Mouse (Mus musculus) NIH3T3 (cell line): ENCODE data around the gene Usp6nl.

Experiments
- DNase-seq: peaks from one replicate; pipeline ENCODE4 v3.0.0-alpha.2; 2012; ENCODE audit warnings: low read depth

The Usp6nl gene

GRCm38 (mm10) chr2:6412645-6413044, 90.2 kb downstream of the Usp6nl start:
- DNase-seq, result no peak

GRCm38 (mm10) chr2:6413723-6414122, 91.3 kb downstream of the Usp6nl start:
- DNase-seq, result no peak

- no peak for DNase-seq
These were observed 91.9 kb downstream of the Usp6nl start for GRCm38 (mm10) chr2:6414400-6414799.

- DNase-seq, result no peak
These were observed 94.7 kb downstream of the Usp6nl start for GRCm38 (mm10) chr2:6417158-6417557.

DNA sequence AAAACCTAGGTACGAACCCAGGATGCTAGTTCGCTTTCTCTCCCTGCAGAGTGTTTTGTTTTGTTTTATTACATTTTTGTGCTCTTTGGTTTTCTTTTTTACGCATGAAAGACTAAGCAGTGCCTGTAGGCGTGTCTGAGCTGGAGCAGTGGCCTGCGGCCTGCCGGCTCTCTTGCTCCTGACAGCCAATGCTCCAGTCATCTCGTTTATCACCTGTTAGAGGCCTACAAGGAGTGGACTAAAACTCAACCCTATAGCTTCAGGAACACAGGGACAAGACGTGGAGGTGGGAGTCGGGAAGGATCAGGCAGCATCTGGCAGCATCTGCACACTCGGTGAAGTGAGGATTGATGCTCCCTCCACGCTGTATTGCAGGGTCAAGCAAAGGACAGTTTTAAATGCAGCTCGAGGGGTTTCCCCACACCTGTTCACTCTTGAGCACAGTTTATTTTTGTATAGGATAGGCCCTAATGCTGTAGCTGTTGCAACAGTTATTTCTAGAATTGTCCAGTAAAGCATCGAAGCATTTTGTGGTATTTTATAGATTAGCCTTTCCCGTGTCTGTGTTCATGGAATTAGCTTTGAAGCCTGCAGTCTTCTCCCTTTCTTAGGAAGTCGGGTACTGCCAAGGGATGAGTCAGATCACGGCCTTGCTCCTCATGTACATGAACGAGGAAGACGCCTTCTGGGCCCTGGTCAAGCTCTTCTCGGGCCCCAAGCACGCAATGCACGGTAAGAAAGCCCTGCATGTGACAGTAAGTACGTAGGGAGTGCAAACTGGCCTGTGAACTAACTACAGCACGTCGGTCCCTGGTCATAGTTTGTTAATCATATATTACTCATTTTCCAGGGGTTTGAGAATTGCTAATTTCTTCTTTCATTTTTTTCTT, 101.4 kb downstream of the Usp6nl start:
- no peak for DNase-seq

- DNase-seq, result no peak
These were observed 102.4 kb downstream of the Usp6nl start for GRCm38 (mm10) chr2:6424851-6425250.

GRCm38 (mm10) chr2:6436085-6436950, 113.9 kb downstream of the Usp6nl start:
- DNase-seq, result peak; percentile 70

GRCm38 (mm10) chr2:6441688-6442087, 119.2 kb downstream of the Usp6nl start:
- no peak for DNase-seq

DNA sequence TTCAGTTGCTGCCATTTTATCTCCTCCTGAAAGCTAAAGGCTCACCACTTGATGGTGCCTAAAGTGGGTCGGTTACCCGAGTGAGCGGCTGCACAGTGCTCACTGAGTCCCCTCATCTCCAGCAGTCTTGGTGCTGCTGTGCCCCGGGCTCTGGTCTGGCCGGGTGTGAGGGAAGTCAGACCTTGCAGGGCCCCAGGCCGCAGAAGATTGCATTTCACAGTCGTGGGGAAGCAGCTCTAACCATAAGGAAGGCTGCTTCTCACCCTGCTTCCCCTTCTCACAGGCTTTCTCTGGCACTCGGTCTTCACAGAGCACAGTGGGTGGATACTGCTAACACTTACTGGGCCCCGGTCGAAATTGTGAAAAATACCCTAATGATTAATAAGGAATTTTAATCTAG, 119.8 kb downstream of the Usp6nl start:
- DNase-seq, result no peak

- DNase-seq, result no peak
These were observed 121.5 kb downstream of the Usp6nl start for GRCm38 (mm10) chr2:6444015-6444414.

DNA sequence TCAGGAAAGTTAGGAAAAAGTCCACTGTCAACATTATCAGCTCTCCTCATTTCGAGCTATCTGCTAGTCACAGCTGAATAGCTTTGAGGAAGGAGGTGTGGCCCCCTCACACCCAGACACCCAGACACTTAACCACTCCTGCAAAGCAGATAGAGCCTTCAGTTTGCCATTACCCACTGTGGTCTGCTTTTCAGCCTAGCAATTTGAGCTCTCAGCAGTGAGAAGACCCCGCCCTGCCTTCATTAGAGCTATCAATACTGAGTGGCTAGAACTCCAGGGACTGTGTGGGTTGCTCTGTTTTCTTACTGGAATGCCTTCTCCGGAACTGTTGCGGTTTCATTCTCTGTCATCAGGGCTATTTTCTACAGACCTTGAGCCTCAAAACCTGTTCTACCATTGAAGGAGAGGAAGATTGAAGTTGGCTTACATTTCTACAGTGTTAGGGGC, 122.3 kb downstream of the Usp6nl start:
- DNase-seq, result no peak

DNA sequence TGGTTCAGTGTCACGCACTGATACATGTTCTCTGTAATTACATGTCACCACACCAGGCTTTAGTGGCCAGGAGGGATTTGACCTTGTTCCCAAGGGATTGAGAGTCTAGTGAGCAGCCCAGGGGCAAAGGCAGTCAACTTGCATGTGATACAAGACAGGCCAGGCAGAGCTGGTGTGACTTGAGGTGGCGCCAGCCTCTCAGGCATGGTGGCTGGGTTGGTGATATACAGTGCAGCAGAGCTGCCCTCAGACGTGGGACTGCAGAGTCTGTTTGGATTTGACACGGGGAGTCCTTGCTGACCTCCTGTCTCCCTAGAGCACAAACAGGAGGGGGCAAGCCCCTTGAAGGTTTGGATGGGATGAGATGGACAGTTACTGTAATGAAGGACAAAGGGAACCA, 123.4 kb downstream of the Usp6nl start:
- DNase-seq, result no peak

GRCm38 (mm10) chr2:6448880-6449279, 126.4 kb downstream of the Usp6nl start:
- no peak for DNase-seq

DNA sequence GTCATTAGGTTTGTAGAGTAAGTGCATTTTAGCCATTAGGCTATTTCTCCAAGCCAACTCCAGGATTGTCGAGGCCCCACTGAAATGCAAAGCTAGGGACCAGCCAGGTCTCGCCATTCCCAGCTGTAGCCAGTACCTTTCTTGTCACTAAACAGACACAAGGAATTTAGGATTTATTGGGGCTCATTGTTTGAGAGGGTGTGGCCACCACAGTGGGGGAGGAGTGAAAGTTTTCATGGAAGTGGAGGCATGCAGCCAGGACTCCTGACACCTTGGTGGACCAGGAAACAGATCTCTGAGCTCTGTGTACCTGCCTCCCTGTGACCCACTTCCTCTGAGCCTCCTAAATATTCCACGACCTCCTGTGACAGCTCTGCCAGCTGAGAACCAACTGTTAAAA, 127.2 kb downstream of the Usp6nl start:
- no peak for DNase-seq

- no peak for DNase-seq
These were observed 128.1 kb downstream of the Usp6nl start for GRCm38 (mm10) chr2:6450544-6450943.

- peak; percentile 25 for DNase-seq
These were observed 132.6 kb downstream of the Usp6nl start for GRCm38 (mm10) chr2:6454941-6455516.

DNA sequence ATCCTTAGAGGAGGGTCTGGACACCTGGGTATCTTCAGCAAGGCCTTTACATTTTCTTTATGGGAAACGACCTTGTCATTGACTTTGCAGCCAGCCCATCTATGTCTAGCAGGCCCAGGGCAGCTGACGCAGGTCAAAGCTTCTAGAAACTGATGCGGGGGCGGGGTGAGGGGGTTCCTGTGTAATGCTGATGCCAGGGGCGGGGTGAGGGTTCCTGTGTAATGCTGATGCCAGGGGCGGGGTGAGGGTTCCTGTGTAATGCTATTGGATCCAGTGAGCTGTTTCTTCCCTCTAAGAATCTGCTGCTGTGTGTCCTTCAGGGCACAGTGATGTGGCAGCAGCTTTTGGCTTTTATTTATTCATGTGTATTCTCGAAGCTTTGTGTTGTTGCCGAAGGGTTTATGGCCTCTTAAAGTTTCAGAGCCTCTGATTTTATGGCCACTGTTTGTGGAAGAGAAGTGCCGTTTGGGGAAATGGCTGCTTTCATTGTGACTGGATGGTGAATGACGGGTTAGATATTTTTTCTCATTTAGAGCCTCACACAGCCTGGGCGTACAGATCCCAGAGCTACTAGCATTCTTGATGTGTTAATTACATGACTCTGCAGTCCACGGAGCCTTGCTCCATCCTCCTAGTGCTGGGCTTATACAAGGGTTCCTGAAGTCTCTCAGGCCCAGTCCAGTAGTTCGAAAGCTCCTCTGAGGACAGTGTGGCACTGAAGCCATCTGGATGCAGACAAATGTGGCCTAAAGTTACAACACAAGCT, 137.0 kb downstream of the Usp6nl start:
- DNase-seq, result no peak

DNA sequence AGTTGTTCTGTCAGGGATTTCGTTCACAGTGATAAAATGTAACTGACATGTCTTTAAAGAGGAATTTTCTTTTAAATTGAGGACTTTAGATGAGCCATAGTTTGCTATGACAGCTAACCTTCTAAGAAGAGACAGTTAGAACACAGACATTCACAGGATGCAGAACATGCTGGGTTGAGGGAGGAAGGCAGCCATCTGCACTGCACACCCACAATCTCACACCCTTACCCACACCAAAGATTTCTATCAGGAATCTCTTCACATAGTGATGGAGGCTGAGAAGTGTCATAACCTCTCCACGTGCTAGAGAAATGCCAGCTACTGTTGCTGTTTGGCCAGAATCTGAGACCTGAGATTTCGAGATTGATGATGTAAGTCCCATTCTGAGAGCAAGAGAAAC, 139.8 kb downstream of the Usp6nl start:
- no peak for DNase-seq

GRCm38 (mm10) chr2:6463772-6464661, 141.6 kb downstream of the Usp6nl start:
- DNase-seq, result peak; percentile 87

DNA sequence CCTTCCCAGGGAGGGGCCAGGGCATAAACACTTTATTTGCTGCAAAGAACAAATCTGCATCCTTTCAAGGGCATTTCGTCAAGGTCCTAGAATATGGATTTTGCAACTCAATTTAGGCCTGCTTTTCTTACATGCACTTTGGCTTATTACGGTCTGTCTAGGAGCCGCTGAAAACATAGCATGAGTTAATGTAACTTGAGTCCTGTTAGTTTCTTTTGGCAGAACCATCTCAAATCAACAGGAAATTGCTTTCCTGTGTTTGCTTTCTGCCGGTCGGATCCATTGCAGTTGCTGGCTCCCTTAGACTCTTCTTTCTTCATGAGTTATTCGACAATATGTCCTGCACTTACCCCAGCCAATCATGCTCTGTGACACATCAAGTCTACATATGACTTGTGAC, 143.9 kb downstream of the Usp6nl start:
- DNase-seq, result no peak

DNA sequence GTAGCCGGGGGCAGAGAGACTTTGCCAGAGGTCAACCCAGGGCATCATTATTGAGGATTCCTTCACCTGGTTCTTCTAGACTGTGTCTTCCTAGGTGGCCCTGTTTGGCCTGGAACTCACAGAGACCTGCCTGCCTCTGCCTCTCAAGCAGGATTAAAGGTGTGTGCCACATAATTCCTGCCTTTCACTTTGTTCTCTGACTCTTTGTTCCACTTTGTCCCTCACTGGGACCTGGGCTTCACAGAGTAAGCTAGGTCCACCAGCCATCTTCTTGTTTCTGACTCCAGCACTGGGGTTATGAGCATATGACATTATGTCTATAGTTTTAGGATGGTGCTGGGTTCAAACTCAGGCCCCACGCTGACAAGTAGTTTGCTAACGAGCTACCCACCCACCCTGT, 144.9 kb downstream of the Usp6nl start:
- DNase-seq, result no peak
